Mouse (Mus musculus) megakaryocyte, embryonic 14.5 days (primary cell): ENCODE measurements around the gene Elovl6. TPM values are rescaled to one million over a fixed set of nuclear protein-coding genes. Genes with fewer than 3 reads are reported as not detected.

Experiments
- H3K27me3 ChIP-seq: replicated peaks from 2 replicates; pipeline ENCODE3; 2012; ENCODE audit warnings: inconsistent platforms
- H3K36me3 ChIP-seq: replicated peaks from 2 replicates; pipeline ENCODE3; 2012; ENCODE audit warnings: low read length, inconsistent platforms, mixed read lengths
- H3K4me1 ChIP-seq: 2 replicates; pipeline ENCODE4 v1.6.1; 2012; ENCODE audit warnings: inconsistent platforms
- H3K4me3 ChIP-seq: replicated peaks from 2 replicates; pipeline ENCODE3; 2012; ENCODE audit warnings: moderate library complexity, mild to moderate bottlenecking, inconsistent platforms
- H3K9me3 ChIP-seq: 2 replicates; pipeline ENCODE4 v1.6.1; 2012; ENCODE audit warnings: inconsistent platforms
- FLI1 ChIP-seq: IDR thresholded peaks from 2 replicates; pipeline ENCODE4 v1.6.1; 2012; ENCODE audit warnings: low read length, inconsistent platforms, mixed read lengths
- GATA1 ChIP-seq: IDR thresholded peaks from 3 replicates; pipeline ENCODE4 v1.6.1; 2012; ENCODE audit warnings: mixed read lengths, low read length, inconsistent platforms, borderline replicate concordance
- polyA plus RNA-seq: library from polyadenylated mRNA; stranded (reverse); fragments of >175 nt; gene quantifications from 2 replicates; pipeline ENCODE4 v1.2.3, GENCODE M21; 2012; ENCODE audit warnings: low replicate concordance; ENCODE audit not compliant: insufficient read depth

Elovl6 gene
- polyA plus RNA-seq, 1 experiment: 2.1 TPM

DNA sequence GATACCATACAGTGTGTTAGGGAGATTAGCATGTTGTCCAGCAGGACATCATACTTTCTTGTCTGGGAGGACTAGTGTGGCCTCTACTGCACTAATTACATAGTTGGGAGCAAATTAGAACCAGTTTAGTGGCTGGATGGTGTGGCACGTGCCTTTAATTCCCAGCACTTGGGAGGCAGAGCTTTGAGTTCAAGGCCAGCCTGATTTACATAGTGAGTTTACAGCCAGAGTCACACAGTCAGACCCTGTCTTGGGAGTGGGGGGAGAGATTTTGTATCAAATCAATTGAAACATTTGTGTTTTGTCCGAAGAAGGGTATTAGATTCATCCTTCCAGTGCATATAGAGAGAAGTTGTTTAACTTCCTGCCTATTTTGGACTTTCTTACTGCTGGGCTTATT is 8.7 kb downstream of the Elovl6 start:
- H3K4me3 ChIP-seq: no peak overlapping the region
- H3K36me3 ChIP-seq: peaks cover 77% of the 10 kb centered on the region
- H3K4me1 ChIP-seq: peaks cover 54% of the 10 kb centered on the region
- H3K27me3 ChIP-seq: no peaks in the 10 kb centered on the region
- TF ChIP-seq GATA1: no peak
- no peak for TF ChIP-seq FLI1
- peaks cover 5% of the 10 kb centered on the region for H3K9me3 ChIP-seq

DNA sequence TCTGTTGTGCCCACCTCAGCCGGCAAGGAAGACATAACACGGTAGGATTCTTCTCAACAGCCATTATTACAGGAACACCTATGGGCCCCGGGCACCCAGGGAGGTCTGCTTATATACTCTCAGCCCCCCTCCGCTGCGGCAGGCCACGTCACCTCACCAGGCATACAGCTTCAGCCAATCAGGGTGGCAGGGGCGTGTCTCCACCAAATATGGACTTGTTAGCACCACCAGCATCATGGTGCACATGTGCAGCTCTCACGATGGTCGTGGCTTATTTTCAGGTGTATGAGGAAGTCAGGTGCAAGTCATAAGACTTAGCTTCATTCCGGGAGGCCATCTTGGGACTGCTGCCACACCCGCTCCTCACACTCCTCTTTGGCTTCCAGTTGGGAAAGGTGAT is 9.3 kb downstream of the Elovl6 start:
- TF ChIP-seq GATA1 (no peak), FLI1 (no peak)
- Histone ChIP-seq H3K4me3 (no peak overlapping the region), H3K4me1 (peaks cover 51% of the 10 kb centered on the region), H3K9me3 (peaks cover 5% of the 10 kb centered on the region), H3K27me3 (no peaks in the 10 kb centered on the region), H3K36me3 (peaks cover 83% of the 10 kb centered on the region)

DNA sequence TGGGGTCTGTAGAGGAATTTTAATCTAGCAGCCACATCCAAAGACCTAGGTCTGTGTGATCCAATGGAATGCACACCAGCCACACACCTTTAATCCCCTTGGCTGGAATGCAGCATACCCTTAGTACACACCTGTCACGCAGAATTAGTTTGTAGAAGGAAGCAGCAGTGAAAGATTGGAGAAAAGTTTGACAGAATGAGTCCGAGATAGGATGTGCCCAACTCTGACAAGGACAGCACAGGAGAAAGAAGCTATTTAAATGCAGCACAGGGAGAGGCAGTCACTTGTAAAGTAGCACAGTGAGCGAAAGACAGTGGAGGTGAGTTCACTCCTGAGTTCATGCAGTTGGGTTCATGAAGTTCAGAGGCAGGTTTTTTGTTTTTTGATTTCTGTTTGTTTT is 11.2 kb downstream of the Elovl6 start:
- Histone ChIP-seq H3K4me3 (no peak overlapping the region), H3K9me3 (peaks cover 5% of the 10 kb centered on the region), H3K27me3 (no peaks in the 10 kb centered on the region), H3K4me1 (peaks cover 36% of the 10 kb centered on the region), H3K36me3 (peaks cover 90% of the 10 kb centered on the region)
- TF ChIP-seq FLI1: no peak
- TF ChIP-seq GATA1: no peak

- Histone ChIP-seq H3K4me1 (peaks cover 34% of the 10 kb centered on the region), H3K9me3 (peaks cover 5% of the 10 kb centered on the region), H3K27me3 (no peaks in the 10 kb centered on the region), H3K36me3 (peaks cover 89% of the 10 kb centered on the region), H3K4me3 (no peak overlapping the region)
- TF ChIP-seq FLI1 (no peak), GATA1 (no peak)
Measured at GRCm38 (mm10) chr3:129544217-129544616, 12.1 kb downstream of the Elovl6 start.

- TF ChIP-seq GATA1 (no peak), FLI1 (no peak)
- no peaks in the 10 kb centered on the region for H3K27me3 ChIP-seq
- peaks cover 36% of the 10 kb centered on the region for H3K4me1 ChIP-seq
- no peak overlapping the region for H3K4me3 ChIP-seq
- peaks cover 5% of the 10 kb centered on the region for H3K9me3 ChIP-seq
- peaks cover 87% of the 10 kb centered on the region for H3K36me3 ChIP-seq
Measured at GRCm38 (mm10) chr3:129545228-129545627, 13.1 kb downstream of the Elovl6 start.

DNA sequence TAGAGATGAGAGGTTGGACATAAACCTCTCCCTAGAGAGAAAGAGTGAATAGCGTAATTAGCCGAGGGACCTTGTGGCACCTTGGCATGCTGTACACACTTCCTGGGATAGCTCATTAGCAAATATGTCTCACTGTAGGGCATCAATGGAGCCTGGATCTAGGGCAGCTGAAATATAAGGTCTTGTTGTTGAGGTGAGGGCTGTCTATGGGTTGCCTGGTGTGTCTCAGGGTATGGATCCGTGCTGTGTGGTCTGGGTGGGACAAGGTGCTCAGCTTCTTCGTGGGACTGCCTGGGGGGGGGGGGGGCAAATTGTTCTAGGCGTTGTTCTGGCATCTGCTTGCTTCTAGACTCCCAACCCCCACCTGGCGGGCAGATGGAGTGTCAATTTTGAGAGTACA is 13.6 kb downstream of the Elovl6 start:
- Histone ChIP-seq H3K9me3 (peaks cover 5% of the 10 kb centered on the region), H3K36me3 (peaks cover 86% of the 10 kb centered on the region), H3K4me1 (peaks cover 32% of the 10 kb centered on the region), H3K4me3 (no peak overlapping the region), H3K27me3 (no peaks in the 10 kb centered on the region)
- TF ChIP-seq FLI1: no peak

DNA sequence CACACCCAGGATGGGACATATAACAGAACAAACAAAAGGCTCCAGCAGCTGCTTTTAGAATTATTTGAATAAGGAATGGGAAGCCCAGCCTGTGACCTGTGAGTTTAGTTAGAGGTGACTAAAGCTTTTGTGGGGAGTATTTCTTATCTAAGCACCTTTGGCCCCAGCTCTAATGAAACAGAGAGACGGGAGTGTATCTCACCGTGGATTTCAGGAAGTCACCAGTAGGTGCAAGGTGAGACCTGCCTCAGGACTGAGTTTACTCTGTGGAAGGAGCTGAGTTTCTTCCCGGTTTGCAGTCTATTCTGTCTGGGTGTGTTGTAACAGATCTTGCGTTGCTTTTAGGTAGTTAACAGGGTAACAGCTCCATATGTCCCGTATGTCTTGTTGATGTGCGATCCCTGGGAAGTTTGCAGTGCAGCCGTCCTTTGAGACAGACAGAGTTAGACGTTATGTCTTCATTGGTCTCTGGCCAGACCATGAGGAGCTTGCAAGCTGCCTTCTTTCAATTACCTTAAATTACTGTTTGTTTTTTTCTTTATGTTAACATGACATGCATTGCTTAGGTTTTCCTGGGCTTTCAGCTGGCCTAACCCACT is 15.8 kb downstream of the Elovl6 start:
- no peaks in the 10 kb centered on the region for H3K27me3 ChIP-seq
- no peak overlapping the region for H3K4me3 ChIP-seq
- peaks cover 5% of the 10 kb centered on the region for H3K9me3 ChIP-seq
- peaks cover 44% of the 10 kb centered on the region for H3K4me1 ChIP-seq
- no peak for TF ChIP-seq FLI1
- TF ChIP-seq GATA1: no peak
- peaks cover 75% of the 10 kb centered on the region for H3K36me3 ChIP-seq

GRCm38 (mm10) chr3:129548760-129549159 is 16.6 kb downstream of the Elovl6 start:
- peaks cover 51% of the 10 kb centered on the region for H3K4me1 ChIP-seq
- TF ChIP-seq GATA1 (no peak), FLI1 (no peak)
- no peaks in the 10 kb centered on the region for H3K9me3 ChIP-seq
- H3K27me3 ChIP-seq: no peaks in the 10 kb centered on the region
- no peak overlapping the region for H3K4me3 ChIP-seq
- peaks cover 67% of the 10 kb centered on the region for H3K36me3 ChIP-seq

- peaks cover 64% of the 10 kb centered on the region for H3K36me3 ChIP-seq
- H3K4me3 ChIP-seq: no peak overlapping the region
- no peaks in the 10 kb centered on the region for H3K27me3 ChIP-seq
- H3K9me3 ChIP-seq: no peaks in the 10 kb centered on the region
- TF ChIP-seq GATA1: no peak
- TF ChIP-seq FLI1: no peak
- peaks cover 53% of the 10 kb centered on the region for H3K4me1 ChIP-seq
Measured at GRCm38 (mm10) chr3:129549546-129549945, 17.4 kb downstream of the Elovl6 start.

DNA sequence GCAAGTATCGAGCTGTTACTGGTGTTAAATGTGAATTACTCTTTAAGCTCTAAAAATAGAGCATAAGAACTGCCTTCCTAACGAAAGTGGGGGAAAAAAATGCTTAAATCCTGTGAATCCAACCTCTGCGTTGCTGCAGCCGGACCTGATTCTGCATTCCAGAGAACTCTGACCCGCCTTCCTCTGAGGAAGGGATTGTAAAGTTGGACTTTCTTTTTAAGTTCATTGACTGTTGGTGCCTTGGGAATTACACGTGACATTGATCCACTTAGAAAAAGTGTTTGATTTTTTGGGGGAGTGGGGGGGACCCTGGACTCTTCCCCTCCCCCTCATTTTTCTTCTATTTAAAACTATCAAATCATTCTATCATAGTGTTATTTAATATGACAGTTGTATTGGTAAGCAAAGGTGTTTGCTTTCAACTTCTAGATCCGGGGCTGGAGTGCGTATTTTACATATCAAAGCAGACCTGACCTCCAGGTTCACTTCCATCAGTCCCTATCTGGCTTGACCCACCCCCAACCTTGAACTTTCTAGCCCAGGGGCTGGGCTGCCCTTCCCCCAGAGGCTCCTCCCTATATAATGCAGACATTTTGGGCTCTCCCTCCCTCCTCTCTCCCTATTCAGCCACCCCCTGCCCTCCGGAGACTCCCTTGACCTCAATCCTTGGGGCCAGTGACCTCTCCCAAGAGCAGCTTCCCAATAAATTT is 19.6 kb downstream of the Elovl6 start:
- Histone ChIP-seq H3K27me3 (no peaks in the 10 kb centered on the region), H3K36me3 (peaks cover 59% of the 10 kb centered on the region), H3K9me3 (no peaks in the 10 kb centered on the region), H3K4me1 (peaks cover 51% of the 10 kb centered on the region), H3K4me3 (no peak overlapping the region)
- TF ChIP-seq FLI1: no peak
- no peak for TF ChIP-seq GATA1
